Mouse (Mus musculus) cerebellum, adult 2 months (tissue): ENCODE measurements at regions not wholly inside any gene's neighbourhood (a gene's known extent, or its start where the extent isn't known, plus 50 kb on each side); places are given as distances from the start of the nearest gene placed in this dataset.

ENCODE experiments used
- CTCF ChIP-seq: fragments of 200-500 bp; IDR thresholded peaks from 2 replicates; pipeline ENCODE4 v1.5.1; 2011; ENCODE audit warnings: low read depth, mild to moderate bottlenecking, control low read depth, low read length, moderate library complexity, borderline replicate concordance; ENCODE audit not compliant: insufficient read depth
- POLR2A ChIP-seq: fragments of 200-500 bp; IDR thresholded peaks from 2 replicates; pipeline ENCODE4 v1.6.1; 2011; ENCODE audit warnings: low read length, control low read depth, borderline replicate concordance; ENCODE audit not compliant: insufficient read depth

GRCm38 (mm10) chr12:27130544-27130943 is 211.8 kb downstream of the Sox11 start:
- TF ChIP-seq CTCF: no peak
- TF ChIP-seq POLR2A: no peak
